Mouse (Mus musculus) liver, embryonic 15.5 days (tissue): ENCODE data around the gene Fam213a. TPM values are rescaled to one million over a fixed set of nuclear protein-coding genes. Genes with fewer than 3 reads are reported as not detected.

Experiments
- ATAC-seq: fragments of 200-750 bp; cut with Nextera tagmentation; 2 replicates; pipeline ENCODE4 v1.8.0; 2017; ENCODE audit warnings: moderate number of reproducible peaks, mild to moderate bottlenecking, moderate library complexity; ENCODE audit not compliant: insufficient read depth
- H3K27ac ChIP-seq: fragments of 300-500 bp; sonication (generic); replicated peaks from 2 replicates; pipeline ENCODE4 v1.5.1; 2015; ENCODE audit warnings: mild to moderate bottlenecking, inconsistent platforms
- H3K27me3 ChIP-seq: fragments of 300-500 bp; sonication (generic); 2 replicates; pipeline ENCODE4 v1.6.1; 2015; ENCODE audit warnings: mild to moderate bottlenecking, inconsistent platforms
- H3K36me3 ChIP-seq: fragments of 300-500 bp; sonication (generic); replicated peaks from 2 replicates; pipeline ENCODE4 v1.6.1; 2015; ENCODE audit warnings: moderate library complexity, mild to moderate bottlenecking, inconsistent platforms
- H3K4me1 ChIP-seq: fragments of 300-500 bp; sonication (generic); replicated peaks from 2 replicates; pipeline ENCODE4 v1.6.1; 2015; ENCODE audit warnings: inconsistent platforms
- H3K4me2 ChIP-seq: fragments of 300-500 bp; sonication (generic); 2 replicates; pipeline ENCODE4 v1.6.1; 2015; ENCODE audit warnings: moderate library complexity, mild to moderate bottlenecking, inconsistent platforms
- H3K4me3 ChIP-seq: fragments of 300-500 bp; sonication (generic); replicated peaks from 2 replicates; pipeline ENCODE4 v1.5.1; 2015; ENCODE audit warnings: mild to moderate bottlenecking, inconsistent platforms
- H3K9ac ChIP-seq: fragments of 300-500 bp; sonication (generic); 2 replicates; pipeline ENCODE4 v1.6.1; 2015; ENCODE audit warnings: moderate library complexity, mild to moderate bottlenecking, inconsistent platforms
- H3K9me3 ChIP-seq: fragments of 300-500 bp; sonication (generic); replicated peaks from 2 replicates; pipeline ENCODE4 v1.6.1; 2016; ENCODE audit warnings: inconsistent platforms
- WGBS: fragments of 180-500 bp; shearing (Covaris S2); methylation state at CpG from one replicate; pipeline ENCODE4 v1.1.7; 2015; ENCODE audit warnings: mixed read lengths; ENCODE audit not compliant: insufficient replicate concordance; 5-methylcytosine and 5-hydroxymethylcytosine counted together
- polyA plus RNA-seq: library from polyadenylated mRNA; unstranded; fragments of >200 nt; fragmentation: Nextera tagmentation; extraction: Ambion mirVana; gene quantifications from 2 replicates; pipeline ENCODE4 v1.2.1, GENCODE M21; 2015

Fam213a gene
- polyA plus RNA-seq, 1 experiment from 2014 or later, result 69.5 TPM

DNA sequence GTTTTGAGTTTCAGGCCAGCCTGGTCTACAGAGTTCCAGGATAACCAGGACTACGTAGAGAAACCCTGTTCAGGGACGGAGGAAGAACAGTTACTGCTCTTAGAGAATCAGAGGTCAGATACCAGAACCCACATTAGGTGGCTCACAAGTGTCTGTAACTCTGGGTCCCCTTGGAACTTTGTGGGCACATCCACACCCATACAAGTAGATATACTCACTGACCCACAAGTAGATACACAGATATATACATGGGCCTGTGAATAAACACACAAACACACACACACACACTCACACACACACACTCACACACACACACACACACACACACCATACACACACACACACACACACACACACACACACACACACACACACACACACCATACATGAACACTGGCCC lies 11.5 kb upstream of the Fam213a start:
- Histone ChIP-seq H3K27ac (peak overlapping the region; percentile 59), H3K4me2 (peak overlapping the region; percentile 51), H3K9me3 (no peaks in the 10 kb centered on the region), H3K4me3 (no peak overlapping the region), H3K9ac (no peak overlapping the region), H3K4me1 (peaks cover 36% of the 10 kb centered on the region), H3K36me3 (no peaks in the 10 kb centered on the region), H3K27me3 (no peaks in the 10 kb centered on the region)
- ATAC-seq, result peak; percentile 54; the same call in 1 of the 2 replicates
- 40% methylated on average over 2 of the region's 2 CpGs for WGBS

DNA sequence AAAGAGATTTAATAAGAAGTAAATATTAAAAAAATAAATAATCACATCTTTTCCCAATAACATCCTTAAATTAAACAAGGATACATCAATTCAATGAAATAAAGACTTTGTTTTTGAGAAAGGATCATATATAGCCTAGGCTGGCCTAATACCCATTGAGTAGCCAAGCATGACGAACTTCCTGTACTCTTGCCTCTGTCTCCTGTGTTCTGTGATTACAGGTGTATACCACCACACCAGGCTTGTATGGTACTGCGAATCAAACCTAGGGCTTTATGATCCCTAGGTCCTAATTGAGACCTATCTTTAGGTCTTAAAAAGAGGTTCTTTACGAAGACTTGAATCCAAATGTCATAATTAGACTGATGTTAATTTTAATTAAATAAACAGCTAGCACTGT lies 7.7 kb upstream of the Fam213a start:
- Histone ChIP-seq H3K9ac (no peak overlapping the region), H3K9me3 (no peaks in the 10 kb centered on the region), H3K4me2 (no peak overlapping the region), H3K4me1 (peaks cover 32% of the 10 kb centered on the region), H3K36me3 (no peaks in the 10 kb centered on the region), H3K27ac (no peak overlapping the region), H3K27me3 (no peaks in the 10 kb centered on the region; the same call in 1 of the 2 replicates), H3K4me3 (no peak overlapping the region)
- no peak for ATAC-seq
- 72% methylated on average over 3 of the region's 3 CpGs for WGBS

DNA sequence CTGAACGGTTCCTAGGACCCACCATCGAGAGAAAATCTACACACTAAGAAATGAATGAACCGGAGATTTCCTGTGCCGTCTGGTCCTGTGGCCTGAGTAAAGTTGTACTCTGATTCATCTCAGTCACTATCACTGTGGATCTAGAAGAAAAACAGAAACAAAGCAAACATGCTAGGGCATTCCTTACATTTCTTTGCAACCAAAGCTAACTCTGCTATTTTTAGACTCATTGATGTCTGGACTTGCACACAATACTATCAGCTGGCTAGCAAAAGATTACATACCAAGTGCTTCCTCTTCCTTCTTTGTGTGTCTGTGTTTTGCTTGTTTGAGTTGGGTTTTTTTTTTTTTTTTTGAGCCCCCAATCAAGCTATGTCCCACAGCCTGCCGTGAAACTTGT lies 3.9 kb upstream of the Fam213a start:
- H3K4me2 ChIP-seq, result no peak overlapping the region
- ATAC-seq, result no peak

DNA sequence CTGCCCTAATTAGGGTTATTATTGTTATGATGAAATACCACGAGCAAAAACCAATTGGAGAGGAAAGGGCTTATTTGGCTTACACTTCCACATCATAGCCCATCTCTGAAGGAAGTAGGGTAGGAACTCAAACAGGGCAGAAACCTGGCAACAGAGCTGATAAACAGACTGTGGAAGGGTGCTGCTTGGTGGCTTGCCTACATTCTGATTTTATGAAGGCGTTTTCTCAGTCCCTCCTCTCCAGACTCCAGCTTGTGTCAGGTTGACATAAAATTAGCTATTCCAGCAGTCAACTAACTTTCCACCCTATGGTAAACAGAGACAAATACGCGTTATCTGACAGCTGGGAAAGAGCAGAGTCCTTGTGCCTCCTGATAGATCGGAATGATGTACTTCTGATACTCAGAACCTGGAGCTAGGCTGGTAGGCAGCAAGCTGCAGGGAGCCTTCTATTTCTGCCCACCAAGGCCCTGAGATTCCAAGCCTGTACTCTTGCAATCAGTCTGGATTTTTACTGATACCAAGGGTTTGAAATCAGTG lies 1.2 kb upstream of the Fam213a start:
- peaks cover 13% of the 10 kb centered on the region for H3K27me3 ChIP-seq
- no peak overlapping the region for H3K4me3 ChIP-seq
- no peaks in the 10 kb centered on the region for H3K9me3 ChIP-seq
- no peak overlapping the region for H3K4me2 ChIP-seq
- H3K4me1 ChIP-seq, result peaks cover 65% of the 10 kb centered on the region
- no peak for ATAC-seq
- 0 out of 2 replicates have a peak overlapping the region, but pooled peaks have one; percentile 14 for H3K27ac ChIP-seq
- no peaks in the 10 kb centered on the region for H3K36me3 ChIP-seq
- WGBS, result 47% methylated on average over 5 of the region's 5 CpGs
- H3K9ac ChIP-seq, result no peak overlapping the region

More for the DNA sequence above, 3.9 kb upstream of the Fam213a start:
- no peak overlapping the region for H3K9ac ChIP-seq
- no peak overlapping the region for H3K4me3 ChIP-seq
- H3K27ac ChIP-seq, result no peak overlapping the region
- H3K4me1 ChIP-seq, result peaks cover 38% of the 10 kb centered on the region
- no peaks in the 10 kb centered on the region for H3K9me3 ChIP-seq
- H3K36me3 ChIP-seq, result no peaks in the 10 kb centered on the region
- H3K27me3 ChIP-seq, result peaks cover 13% of the 10 kb centered on the region
- 5% methylated on average over 5 of the region's 5 CpGs for WGBS

DNA sequence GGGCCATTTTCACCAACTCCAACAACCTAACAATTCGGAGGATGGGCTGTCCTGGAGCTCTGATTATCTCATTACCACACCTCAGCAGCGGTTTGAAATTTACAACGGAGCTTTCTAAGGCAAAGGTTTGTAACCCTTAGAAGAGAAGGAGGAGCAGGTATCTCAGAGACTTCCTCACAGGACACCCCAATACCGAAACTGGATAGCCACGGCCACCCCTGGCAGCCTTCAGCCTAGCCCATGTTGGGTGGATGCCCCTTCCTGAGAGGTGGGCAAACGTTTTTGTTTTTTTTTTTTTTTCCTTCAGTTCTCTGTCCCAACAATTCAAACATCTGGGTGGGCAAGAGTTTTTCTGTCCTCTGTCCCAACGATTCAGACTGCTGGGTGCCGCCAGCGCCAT lies 445 bp downstream of the Fam213a start:
- H3K4me2 ChIP-seq, result peak overlapping the region; percentile 95
- H3K27ac ChIP-seq, result peak overlapping the region; percentile 75
- H3K4me3 ChIP-seq, result peak overlapping the region; percentile 70
- ATAC-seq, result peak; percentile 4; the same call in 1 of the 2 replicates
- H3K9ac ChIP-seq, result peak overlapping the region; percentile 83
- peaks cover 13% of the 10 kb centered on the region for H3K27me3 ChIP-seq
- WGBS, result 2% methylated on average over 9 of the region's 9 CpGs
- H3K9me3 ChIP-seq, result no peaks in the 10 kb centered on the region
- peaks cover 80% of the 10 kb centered on the region for H3K4me1 ChIP-seq
- no peaks in the 10 kb centered on the region for H3K36me3 ChIP-seq

DNA sequence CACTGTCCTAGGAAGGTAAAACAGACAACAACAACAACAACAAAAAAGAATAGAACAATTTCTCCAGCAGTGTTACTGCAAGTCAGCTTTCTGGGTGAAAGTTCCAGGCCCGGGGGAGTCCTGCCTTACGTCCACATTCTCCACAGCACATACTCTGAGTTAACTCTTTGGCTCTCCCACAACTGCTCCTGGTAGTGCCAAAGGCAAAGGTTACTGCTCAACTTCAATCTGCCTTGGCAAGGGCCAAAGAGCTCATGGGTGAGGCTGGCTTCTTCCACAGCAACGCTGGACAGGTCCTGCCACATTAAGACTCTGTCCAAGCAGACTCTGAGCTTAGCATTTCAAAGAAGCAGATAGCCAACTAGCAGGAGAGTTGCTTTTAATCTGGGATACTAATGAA lies 1.7 kb downstream of the Fam213a start:
- peaks cover 84% of the 10 kb centered on the region for H3K4me1 ChIP-seq

DNA sequence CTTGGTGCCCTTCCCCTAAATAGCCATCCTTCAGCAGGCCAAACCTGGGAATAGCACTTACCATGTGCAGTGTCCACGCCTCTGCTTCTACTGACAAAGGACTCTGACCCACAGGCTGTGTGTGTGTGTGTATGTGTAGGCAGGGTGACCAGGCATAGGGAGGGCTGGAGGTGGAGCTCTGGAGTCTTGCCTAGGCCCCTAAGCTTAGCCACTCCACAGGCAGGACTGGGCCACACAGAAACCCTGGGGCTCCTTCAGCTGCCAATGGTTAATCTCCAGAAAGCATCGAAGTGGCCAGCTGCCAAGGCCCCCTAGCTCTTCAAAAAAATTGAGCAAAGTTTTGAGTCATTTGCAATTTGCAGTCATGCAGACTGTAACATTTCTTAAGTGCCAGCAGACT lies 5.5 kb downstream of the Fam213a start:
- ATAC-seq, result peak; percentile 84
- H3K36me3 ChIP-seq, result peaks cover 8% of the 10 kb centered on the region
- peak overlapping the region; percentile 52 for H3K9ac ChIP-seq
- peaks cover 93% of the 10 kb centered on the region for H3K4me1 ChIP-seq
- no peaks in the 10 kb centered on the region for H3K9me3 ChIP-seq
- peak overlapping the region; percentile 46 for H3K4me3 ChIP-seq
- H3K27ac ChIP-seq, result peak overlapping the region; percentile 91
- H3K27me3 ChIP-seq, result no peaks in the 10 kb centered on the region
- peak overlapping the region; percentile 65 for H3K4me2 ChIP-seq
- 47% methylated on average over 2 of the region's 2 CpGs for WGBS

More for the DNA sequence above, 1.7 kb downstream of the Fam213a start:
- Histone ChIP-seq H3K27ac (peak overlapping the region; percentile 42; the same call in 1 of the 2 replicates), H3K9me3 (no peaks in the 10 kb centered on the region), H3K4me2 (peak overlapping the region; percentile 95; the same call in 1 of the 2 replicates), H3K9ac (no peak overlapping the region), H3K36me3 (no peaks in the 10 kb centered on the region), H3K27me3 (peaks cover 13% of the 10 kb centered on the region), H3K4me3 (no peak overlapping the region)
- ATAC-seq, result no peak
- WGBS, result 73% methylated on average over 3 of the region's 3 CpGs

DNA sequence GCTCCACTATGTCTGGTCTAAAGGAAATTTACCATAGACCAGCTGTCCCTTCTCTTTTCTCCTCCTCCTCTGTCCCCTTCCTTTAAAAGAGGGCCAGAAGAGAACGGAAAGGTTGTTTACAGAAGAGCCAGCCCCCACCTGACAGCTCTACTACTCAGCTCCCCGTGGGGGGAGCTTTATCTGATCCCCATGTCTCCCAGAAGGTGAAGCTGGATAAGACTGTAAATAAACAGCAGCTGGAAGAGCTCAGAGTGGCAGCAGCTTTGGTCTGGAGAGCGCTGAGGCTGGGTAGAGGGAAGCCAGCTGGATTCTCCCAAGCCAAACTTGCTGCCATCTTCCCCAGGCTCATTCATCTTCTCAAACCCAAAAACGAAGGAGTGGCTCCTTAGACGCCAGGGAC lies 5.9 kb downstream of the Fam213a start:
- Histone ChIP-seq H3K4me1 (peaks cover 91% of the 10 kb centered on the region), H3K9me3 (no peaks in the 10 kb centered on the region), H3K4me2 (peak overlapping the region; percentile 65), H3K27ac (peak overlapping the region; percentile 91), H3K4me3 (peak overlapping the region; percentile 46), H3K27me3 (no peaks in the 10 kb centered on the region), H3K9ac (peak overlapping the region; percentile 52), H3K36me3 (peaks cover 12% of the 10 kb centered on the region)
- ATAC-seq, result peak; percentile 87
- WGBS, result 17% methylated on average over 5 of the region's 5 CpGs

DNA sequence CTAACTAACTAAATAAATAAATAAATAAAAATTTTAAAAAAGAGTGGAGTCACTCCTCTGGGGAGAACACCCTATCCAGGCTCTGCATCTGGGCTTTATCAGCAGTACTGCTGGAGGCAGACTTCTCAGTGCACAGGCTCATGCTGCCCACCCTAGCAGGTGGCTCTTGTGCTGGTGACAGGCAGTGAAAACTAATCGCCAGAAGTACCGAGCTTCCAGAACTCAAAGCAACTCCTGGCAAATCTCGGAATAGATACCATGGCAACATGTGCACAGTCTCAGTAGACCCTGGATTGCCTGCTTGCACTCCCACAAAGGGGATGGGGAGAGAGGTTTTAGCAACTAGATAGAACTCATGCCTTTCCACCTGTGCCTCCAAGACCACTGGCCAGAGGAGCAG lies 6.7 kb downstream of the Fam213a start:
- H3K9ac ChIP-seq, result peak overlapping the region; percentile 52
- peak overlapping the region; percentile 91 for H3K27ac ChIP-seq
- H3K4me1 ChIP-seq, result peaks cover 86% of the 10 kb centered on the region
- H3K4me2 ChIP-seq, result peak overlapping the region; percentile 65
- WGBS, result 23% methylated on average over 3 of the region's 3 CpGs
- peaks cover 20% of the 10 kb centered on the region for H3K36me3 ChIP-seq
- ATAC-seq, result peak; percentile 86
- peak overlapping the region; percentile 46 for H3K4me3 ChIP-seq
- H3K27me3 ChIP-seq, result no peaks in the 10 kb centered on the region
- H3K9me3 ChIP-seq, result no peaks in the 10 kb centered on the region

DNA sequence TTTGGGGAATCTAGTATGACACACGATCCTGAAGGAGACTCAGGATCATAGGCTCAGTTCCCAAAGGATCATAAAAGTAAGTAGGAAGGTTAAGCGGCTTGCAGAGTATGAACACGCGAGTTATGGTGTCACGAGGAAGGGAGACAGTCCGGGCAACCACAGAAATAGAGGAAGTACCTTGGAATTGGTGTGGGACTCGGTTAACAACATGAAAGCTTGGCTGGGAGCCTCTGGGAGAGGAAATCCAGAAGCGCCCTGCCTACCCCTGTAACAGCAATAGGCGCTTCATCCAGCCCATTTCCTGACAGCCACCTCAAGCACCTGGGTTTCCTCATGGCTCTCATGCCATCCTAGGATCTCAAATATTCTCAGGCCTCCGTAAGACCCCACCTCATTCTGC lies 7.3 kb downstream of the Fam213a start:
- Histone ChIP-seq H3K27ac (peak overlapping the region; percentile 91), H3K27me3 (no peaks in the 10 kb centered on the region), H3K4me1 (peaks cover 80% of the 10 kb centered on the region)

DNA sequence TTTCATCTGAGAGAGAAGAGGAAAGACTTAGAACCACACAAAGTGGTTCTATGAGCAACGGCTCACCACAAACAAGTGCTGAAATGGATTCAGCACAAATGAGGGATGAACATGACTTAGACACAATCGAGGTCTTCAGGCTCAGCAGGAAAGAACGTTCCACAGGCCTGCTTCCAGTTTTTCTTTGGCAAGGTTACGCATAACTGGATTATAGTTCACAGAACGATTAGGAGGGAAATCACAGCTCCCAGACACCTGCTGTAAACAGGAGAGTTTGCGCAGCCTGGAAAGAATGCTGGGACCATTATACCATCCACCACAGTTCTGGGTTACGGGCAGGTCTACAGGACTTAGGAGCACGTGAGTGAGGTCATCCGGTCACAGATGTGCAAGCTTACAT lies 7.9 kb downstream of the Fam213a start:
- H3K4me3 ChIP-seq, result peak overlapping the region; percentile 46
- peaks cover 31% of the 10 kb centered on the region for H3K36me3 ChIP-seq
- peaks cover 74% of the 10 kb centered on the region for H3K4me1 ChIP-seq

More for the DNA sequence above, 7.3 kb downstream of the Fam213a start:
- Histone ChIP-seq H3K9ac (peak overlapping the region; percentile 52), H3K4me3 (peak overlapping the region; percentile 46), H3K36me3 (peaks cover 26% of the 10 kb centered on the region), H3K9me3 (no peaks in the 10 kb centered on the region), H3K4me2 (peak overlapping the region; percentile 65)
- WGBS, result 57% methylated on average over 10 of the region's 10 CpGs
- ATAC-seq, result peak; percentile 0; the same call in 1 of the 2 replicates

More for the DNA sequence above, 7.9 kb downstream of the Fam213a start:
- H3K27ac ChIP-seq, result peak overlapping the region; percentile 91
- H3K27me3 ChIP-seq, result no peaks in the 10 kb centered on the region
- peak overlapping the region; percentile 65 for H3K4me2 ChIP-seq
- H3K9ac ChIP-seq, result no peak overlapping the region
- WGBS, result 75% methylated on average over 9 of the region's 9 CpGs
- no peak for ATAC-seq
- H3K9me3 ChIP-seq, result no peaks in the 10 kb centered on the region
